Mouse (Mus musculus) retina, postnatal 7 days (tissue): ENCODE results near the gene Eif2s1.
A peak's percentile ranks its signal among the peaks of the same experiment; 100 is the strongest.
"Not testable (repeated sequence)": the region's sequence is repeated elsewhere in the genome, so short reads cannot be mapped to it uniquely, and the experiment has no call there.

Experiments used
- DNase-seq: peaks from one replicate; pipeline ENCODE4 v3.0.0-alpha.2; 2012; ENCODE audit warnings: low read depth, low spot score

The Eif2s1 gene

GRCm38 (mm10) chr12:78914458-78914857, 52.8 kb downstream of the Eif2s1 start:
- DNase-seq = no peak

GRCm38 (mm10) chr12:78915561-78915960, 53.9 kb downstream of the Eif2s1 start:
- DNase-seq = no peak

GRCm38 (mm10) chr12:78916278-78916677, 54.7 kb downstream of the Eif2s1 start:
- no peak for DNase-seq

GRCm38 (mm10) chr12:78918227-78919078, 56.8 kb downstream of the Eif2s1 start:
- peak; percentile 79 for DNase-seq

- peak; percentile 72 for DNase-seq
Measured at GRCm38 (mm10) chr12:78919079-78919712, 57.6 kb downstream of the Eif2s1 start.

- no peak for DNase-seq
Measured at GRCm38 (mm10) chr12:78921421-78921820, 59.8 kb downstream of the Eif2s1 start.

GRCm38 (mm10) chr12:78922058-78922457, 60.4 kb downstream of the Eif2s1 start:
- no peak for DNase-seq

- not testable (repeated sequence) for DNase-seq
Measured at GRCm38 (mm10) chr12:78922977-78923376, 61.4 kb downstream of the Eif2s1 start.

GRCm38 (mm10) chr12:78923539-78924189, 62.0 kb downstream of the Eif2s1 start:
- DNase-seq = no peak

GRCm38 (mm10) chr12:78927287-78927686, 65.7 kb downstream of the Eif2s1 start:
- no peak for DNase-seq

GRCm38 (mm10) chr12:78929900-78930299, 68.3 kb downstream of the Eif2s1 start:
- no peak for DNase-seq

- DNase-seq = no peak
Measured at GRCm38 (mm10) chr12:78936494-78936893, 74.9 kb downstream of the Eif2s1 start.
